Mouse (Mus musculus) forebrain, embryonic 10.5 days (tissue): ENCODE results near the gene Tomm40l. TPM values are rescaled to one million over a fixed set of nuclear protein-coding genes. Genes with fewer than 3 reads are reported as not detected.

Experiments
- DNase-seq: peaks from one replicate; pipeline ENCODE4 v3.0.0-alpha.2; 2017; ENCODE audit warnings: low spot score; ENCODE audit errors: extremely low spot score
- H3K27ac ChIP-seq: fragments of 300-500 bp; sonication (generic); 2 replicates; pipeline ENCODE4 v1.5.1; 2016; ENCODE audit warnings: mild to moderate bottlenecking
- H3K27me3 ChIP-seq: fragments of 300-500 bp; sonication (generic); 2 replicates; pipeline ENCODE4 v1.6.1; 2016; ENCODE audit warnings: mild to moderate bottlenecking; ENCODE audit not compliant: poor library complexity, severe bottlenecking
- H3K36me3 ChIP-seq: fragments of 300-500 bp; sonication (generic); replicated peaks from 2 replicates; pipeline ENCODE4 v1.6.1; 2016; ENCODE audit warnings: mild to moderate bottlenecking, moderate library complexity
- H3K4me1 ChIP-seq: fragments of 300-500 bp; sonication (generic); 2 replicates; pipeline ENCODE4 v1.6.1; 2016
- H3K4me3 ChIP-seq: fragments of 300-500 bp; sonication (generic); 2 replicates; pipeline ENCODE4 v1.5.1; 2016; ENCODE audit warnings: mild to moderate bottlenecking, moderate library complexity
- H3K9me3 ChIP-seq: fragments of 300-500 bp; sonication (generic); 2 replicates; pipeline ENCODE4 v1.6.1; 2016; ENCODE audit warnings: mild to moderate bottlenecking, moderate library complexity
- WGBS: fragments of 180-500 bp; shearing (Covaris S2); methylation state at CpG from one replicate; pipeline ENCODE4 v1.1.7; 2016; 5-methylcytosine and 5-hydroxymethylcytosine counted together
- polyA plus RNA-seq: library from polyadenylated mRNA; unstranded; fragments of >200 nt; fragmentation: Nextera tagmentation; extraction: Ambion mirVana; gene quantifications from 2 replicates; pipeline ENCODE4 v1.2.1, GENCODE M21; 2016

The Tomm40l gene
- polyA plus RNA-seq, 1 experiment from 2014 or later: 37.2 TPM

DNA sequence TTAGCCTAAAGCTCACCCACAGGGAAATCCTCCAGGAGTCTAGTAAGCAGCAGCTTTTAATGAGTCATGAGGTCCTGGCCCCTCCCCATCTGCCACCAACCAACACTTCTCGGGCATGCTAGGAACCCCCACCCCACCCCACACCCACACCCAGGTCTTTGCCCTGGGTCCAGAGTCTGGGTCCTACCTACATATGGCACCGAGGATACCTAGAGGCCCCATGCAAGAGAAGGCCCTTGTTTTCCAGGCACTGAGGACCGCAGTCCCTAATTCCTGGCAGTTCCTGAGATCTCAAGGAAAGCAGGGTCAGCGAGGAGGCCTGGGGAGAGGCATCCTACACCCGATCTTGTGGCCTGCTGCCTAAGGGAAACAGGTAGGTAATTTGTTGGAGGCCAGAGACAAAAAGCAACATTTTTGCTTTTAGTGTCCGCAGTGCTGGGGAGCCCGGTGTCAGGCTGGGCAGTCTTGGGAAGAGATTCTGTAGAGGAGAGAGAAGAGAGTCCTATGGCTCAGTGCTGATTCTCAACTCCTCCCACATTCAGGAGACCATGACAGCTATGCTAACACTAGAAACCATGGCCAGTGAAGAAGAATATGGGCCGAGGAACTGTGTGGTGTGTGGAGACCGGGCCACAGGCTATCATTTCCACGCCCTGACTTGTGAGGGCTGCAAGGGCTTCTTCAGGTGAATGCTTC lies 8.4 kb downstream of the Tomm40l start, which contains the start of gene Nr1i3:
Gene Nr1i3 (plus strand): TSS at position 170 of the 696 bp plus-strand sequence.
- Histone ChIP-seq H3K4me3 (no peak within 1 kb of the TSS), H3K27me3 (peaks cover 3% of the 10 kb centered on the region), H3K36me3 (peaks cover 10% of the 10 kb centered on the region), H3K4me1 (peaks cover 16% of the 10 kb centered on the region), H3K27ac (no peak within 1 kb of the TSS; the same call in 1 of the 2 replicates), H3K9me3 (no peaks in the 10 kb centered on the region)
- WGBS: 70% methylated on average over 10 of the region's 10 CpGs
- no peak for DNase-seq

DNA sequence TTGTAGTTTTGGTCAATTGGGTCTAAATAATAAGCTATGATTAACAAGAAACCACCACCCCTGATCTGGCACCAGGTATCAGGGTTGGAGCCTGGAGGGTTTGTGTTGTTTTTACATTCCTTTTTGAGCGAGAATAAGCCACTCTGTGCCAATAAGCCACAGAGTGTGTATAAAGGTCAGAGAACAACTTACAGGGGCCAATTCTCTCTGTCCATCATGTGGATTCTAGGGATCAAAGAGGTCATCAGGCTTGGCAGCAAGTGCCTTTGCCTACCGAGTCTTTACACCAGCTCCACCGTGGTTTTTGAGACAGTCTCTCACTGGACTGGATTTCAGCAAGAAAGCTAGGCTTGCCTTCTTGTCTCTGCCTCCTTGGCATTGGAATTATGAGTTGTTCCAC lies 9.5 kb downstream of the Tomm40l start:
- H3K9me3 ChIP-seq: no peaks in the 10 kb centered on the region
- DNase-seq: no peak
- WGBS: 52% methylated on average over 3 of the region's 3 CpGs
- H3K36me3 ChIP-seq: no peaks in the 10 kb centered on the region
- peaks cover 3% of the 10 kb centered on the region for H3K27me3 ChIP-seq
- peaks cover 16% of the 10 kb centered on the region for H3K4me1 ChIP-seq
- no peak overlapping the region for H3K27ac ChIP-seq
- H3K4me3 ChIP-seq: no peak overlapping the region

GRCm38 (mm10) chr1:171209409-171209808 lies 12.9 kb downstream of the Tomm40l start:
- no peak overlapping the region for H3K27ac ChIP-seq
- H3K27me3 ChIP-seq: peaks cover 3% of the 10 kb centered on the region
- 22% methylated on average over 4 of the region's 4 CpGs for WGBS

DNA sequence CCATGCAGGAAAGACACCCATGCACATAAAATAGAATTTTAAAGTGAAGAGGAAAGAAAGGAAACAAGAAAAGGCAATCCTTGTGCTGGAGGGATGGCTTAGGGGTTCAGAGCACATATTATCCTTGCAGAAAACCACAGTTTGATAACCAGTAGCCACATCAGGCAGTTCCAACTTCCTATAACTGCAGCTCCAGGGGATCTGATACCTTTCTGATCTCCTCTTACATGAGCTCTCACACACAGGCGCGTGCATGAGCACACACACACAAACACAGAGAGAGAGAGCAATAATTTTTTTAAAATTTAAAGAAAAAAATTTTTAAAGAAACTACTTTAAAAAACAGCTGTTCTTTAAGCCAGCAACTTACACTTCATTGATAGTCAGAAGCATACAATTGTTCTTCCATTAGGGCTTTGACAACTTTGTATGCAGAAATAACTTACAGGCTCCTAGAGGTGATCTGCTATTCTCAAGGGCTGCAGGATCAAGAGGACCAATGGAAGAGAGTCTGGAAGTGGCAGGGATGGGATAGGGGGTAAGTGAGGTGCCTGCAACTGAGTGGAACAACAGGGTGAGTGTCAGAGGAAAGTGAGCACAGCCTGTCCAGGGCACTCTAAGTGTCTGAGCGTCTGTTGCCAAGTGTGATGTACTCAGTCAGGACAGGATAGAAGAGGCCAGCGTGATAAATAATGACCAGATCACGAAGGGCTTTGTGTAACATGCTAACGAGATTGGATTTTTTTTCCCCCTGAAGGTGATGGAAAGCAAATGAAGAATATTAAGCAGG lies 16.4 kb downstream of the Tomm40l start:
- Histone ChIP-seq H3K27me3 (peaks cover 4% of the 10 kb centered on the region), H3K36me3 (no peaks in the 10 kb centered on the region), H3K4me1 (peaks cover 16% of the 10 kb centered on the region), H3K27ac (no peak overlapping the region), H3K4me3 (no peak overlapping the region), H3K9me3 (no peaks in the 10 kb centered on the region)
- WGBS: 75% methylated on average over 6 of the region's 6 CpGs
- DNase-seq: no peak

More at GRCm38 (mm10) chr1:171209409-171209808, 12.9 kb downstream of the Tomm40l start:
- DNase-seq: no peak
- Histone ChIP-seq H3K4me1 (peaks cover 22% of the 10 kb centered on the region), H3K4me3 (no peak overlapping the region), H3K9me3 (no peaks in the 10 kb centered on the region), H3K36me3 (no peaks in the 10 kb centered on the region)

- DNase-seq: no peak
- H3K27ac ChIP-seq: no peak overlapping the region
- WGBS: 68% methylated on average over 7 of the region's 7 CpGs
- H3K9me3 ChIP-seq: no peaks in the 10 kb centered on the region
- H3K36me3 ChIP-seq: no peaks in the 10 kb centered on the region
- no peak overlapping the region for H3K4me3 ChIP-seq
- H3K4me1 ChIP-seq: peaks cover 11% of the 10 kb centered on the region
- H3K27me3 ChIP-seq: peaks cover 9% of the 10 kb centered on the region; the same call in 1 of the 2 replicates
Measured at GRCm38 (mm10) chr1:171204249-171204644, 18.1 kb downstream of the Tomm40l start.

DNA sequence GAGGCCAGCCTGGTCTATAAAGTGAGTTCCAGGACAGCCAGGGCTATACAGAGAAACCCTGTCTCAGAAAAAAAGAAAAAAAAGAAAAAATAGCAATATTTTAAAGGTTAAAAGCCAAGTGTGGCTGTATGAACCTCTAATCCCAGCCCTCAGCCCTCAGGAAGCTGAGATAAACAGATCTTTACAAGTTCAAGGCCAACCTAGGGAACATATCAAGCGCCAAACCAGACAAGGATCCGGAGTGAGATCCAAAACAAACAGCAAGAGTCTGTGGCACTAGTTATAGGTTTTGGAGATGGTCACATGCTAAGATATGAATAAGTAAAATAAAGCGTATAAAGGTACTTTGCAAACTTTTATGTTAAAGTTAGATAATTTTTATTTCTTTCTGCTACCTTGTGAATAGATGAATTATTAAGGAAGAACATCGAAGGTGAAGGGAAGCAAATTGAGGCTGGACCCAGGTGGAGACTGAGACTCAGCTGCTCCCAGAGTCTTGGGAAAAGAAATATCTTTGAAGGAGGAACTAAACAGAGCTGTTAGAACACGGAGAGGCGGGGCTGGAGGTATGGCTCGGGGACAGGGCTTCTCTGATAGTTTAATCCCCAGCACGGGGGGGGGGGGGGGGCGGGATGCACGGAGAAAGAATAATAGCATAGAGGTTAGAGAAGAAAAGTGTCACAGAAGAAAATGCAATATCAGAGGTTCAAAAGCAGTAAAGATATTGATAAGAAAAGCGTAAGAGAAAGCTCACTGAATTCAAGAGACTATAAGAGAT lies 18.7 kb downstream of the Tomm40l start:
- no peak for DNase-seq
- 53% methylated on average over 11 of the region's 11 CpGs for WGBS
- no peak overlapping the region for H3K27ac ChIP-seq
- no peak overlapping the region for H3K4me3 ChIP-seq
- no peaks in the 10 kb centered on the region for H3K9me3 ChIP-seq
- H3K36me3 ChIP-seq: no peaks in the 10 kb centered on the region
- H3K27me3 ChIP-seq: peaks cover 15% of the 10 kb centered on the region
- H3K4me1 ChIP-seq: peaks cover 9% of the 10 kb centered on the region; the same call in 1 of the 2 replicates

GRCm38 (mm10) chr1:171200769-171201168 lies 21.5 kb downstream of the Tomm40l start:
- 92% methylated on average over 1 of the region's 1 CpGs for WGBS
- H3K9me3 ChIP-seq: no peaks in the 10 kb centered on the region
- no peak overlapping the region for H3K4me3 ChIP-seq
- H3K36me3 ChIP-seq: no peaks in the 10 kb centered on the region
- H3K27me3 ChIP-seq: peaks cover 44% of the 10 kb centered on the region
- DNase-seq: no peak
- H3K27ac ChIP-seq: no peak overlapping the region
- peaks cover 10% of the 10 kb centered on the region for H3K4me1 ChIP-seq

DNA sequence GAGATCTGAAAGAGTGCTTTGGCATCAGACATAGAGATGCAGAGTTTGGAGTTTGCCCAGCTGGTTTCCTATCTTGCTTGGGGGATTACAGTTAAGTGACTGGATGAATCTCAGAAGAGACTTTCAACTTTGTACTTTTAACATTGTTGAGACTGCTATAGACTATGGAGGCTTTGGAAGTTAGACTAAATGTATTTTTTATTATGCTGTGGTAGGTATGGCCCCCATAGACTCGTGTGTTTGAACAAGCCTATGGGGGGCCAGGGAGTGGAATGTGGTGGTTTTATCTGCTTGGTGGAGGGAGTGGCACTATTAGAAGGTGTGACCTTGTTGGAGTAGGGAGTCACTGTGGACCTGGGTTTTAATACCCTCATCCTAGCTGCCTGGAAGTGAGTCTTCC lies 22.8 kb downstream of the Tomm40l start:
- Histone ChIP-seq H3K4me3 (no peak overlapping the region), H3K4me1 (peaks cover 22% of the 10 kb centered on the region), H3K27ac (no peak overlapping the region), H3K36me3 (no peaks in the 10 kb centered on the region), H3K9me3 (no peaks in the 10 kb centered on the region), H3K27me3 (peaks cover 56% of the 10 kb centered on the region)
- 79% methylated on average over 1 of the region's 1 CpGs for WGBS
- no peak for DNase-seq

GRCm38 (mm10) chr1:171195887-171196397 lies 26.4 kb downstream of the Tomm40l start, which contains the start of gene Pcp4l1:
Pcp4l1 (minus strand) TSS chr1:171196268.
- H3K27me3 ChIP-seq: peaks cover 89% of the 10 kb centered on the region
- WGBS: under 1% methylated on average over 33 of the region's 33 CpGs
- no peaks in the 10 kb centered on the region for H3K36me3 ChIP-seq
- H3K4me1 ChIP-seq: peaks cover 42% of the 10 kb centered on the region
- peak within 1 kb of the TSS; percentile 69 for H3K4me3 ChIP-seq
- no peak within 1 kb of the TSS for H3K27ac ChIP-seq
- no peaks in the 10 kb centered on the region for H3K9me3 ChIP-seq
- peak; percentile 70 for DNase-seq

DNA sequence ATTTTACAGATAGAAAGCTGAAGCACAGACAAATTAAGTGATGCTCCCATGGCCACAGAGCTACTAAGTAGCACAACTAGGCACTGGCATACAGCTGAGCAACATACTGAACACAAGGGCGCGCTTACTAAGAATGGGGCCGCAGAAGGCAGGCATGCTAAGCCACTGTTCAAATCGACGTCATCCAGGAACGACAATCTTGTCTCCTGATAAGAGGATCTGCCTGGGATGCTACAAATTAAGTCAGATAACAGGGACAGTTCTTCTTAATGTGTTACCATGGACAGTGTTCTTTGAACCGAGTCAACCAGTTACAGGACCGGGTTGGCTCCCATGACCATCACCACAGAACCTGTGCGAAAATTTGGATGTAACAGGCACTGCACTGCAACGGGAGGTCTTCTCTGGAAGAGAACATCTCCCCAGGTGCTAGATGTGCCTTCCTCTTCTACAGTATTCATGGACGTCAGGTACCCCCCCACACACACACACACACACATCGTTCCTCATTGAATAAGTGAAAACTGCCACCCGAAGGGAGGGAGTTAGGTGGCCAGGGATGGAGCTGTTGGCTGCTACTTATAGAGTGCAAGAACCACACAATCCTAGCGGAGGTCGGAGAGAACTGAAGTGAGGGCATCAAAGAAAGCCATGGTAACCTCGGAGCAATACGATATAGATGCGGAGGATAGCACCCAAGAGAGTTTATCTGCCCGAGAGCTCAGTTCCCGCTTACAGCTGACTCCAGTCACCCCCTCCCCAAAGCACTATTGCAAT lies 27.1 kb downstream of the Tomm40l start:
- no peak overlapping the region for H3K27ac ChIP-seq
- peaks cover 42% of the 10 kb centered on the region for H3K4me1 ChIP-seq
- H3K36me3 ChIP-seq: no peaks in the 10 kb centered on the region
- 3% methylated on average over 20 of the region's 20 CpGs for WGBS
- no peak for DNase-seq
- peaks cover 96% of the 10 kb centered on the region for H3K27me3 ChIP-seq
- H3K9me3 ChIP-seq: no peaks in the 10 kb centered on the region
- peak overlapping the region; percentile 69 for H3K4me3 ChIP-seq

GRCm38 (mm10) chr1:171193911-171194830 lies 28.1 kb downstream of the Tomm40l start:
- DNase-seq: no peak
- Histone ChIP-seq H3K36me3 (no peaks in the 10 kb centered on the region), H3K4me3 (peak overlapping the region; percentile 69; the same call in 1 of the 2 replicates), H3K27me3 (peaks cover 99% of the 10 kb centered on the region), H3K27ac (no peak overlapping the region), H3K9me3 (no peaks in the 10 kb centered on the region), H3K4me1 (peaks cover 50% of the 10 kb centered on the region)
- 22% methylated on average over 11 of the region's 11 CpGs for WGBS
